In genomic region chrX:59085928-59086327, GRCm38 (mm10) we compare ENCODE assay signal across 35 mouse cellular contexts.
"Had no signal": no experiment of that assay in that cellular context is flagged by ENCODE, and none has a peak within 500 bp of the region (broad histone marks: within the 10 kb centered on the region; RNA-seq: fewer than 3 reads in every experiment).

No protein-coding gene starts in this region.

- H3K36me3 ChIP-seq: heart, embryonic 10.5 days; heart, embryonic 12.5 days; heart, embryonic 13.5 days; heart, embryonic 15.5 days; hindbrain, embryonic 10.5 days; hindbrain, embryonic 12.5 days; hindbrain, embryonic 13.5 days; hindbrain, embryonic 15.5 days; intestine, embryonic 15.5 days; kidney, embryonic 15.5 days had no signal

- H3K27me3 ChIP-seq: heart, embryonic 12.5 days; heart, embryonic 13.5 days; heart, embryonic 15.5 days; hindbrain, embryonic 12.5 days; hindbrain, embryonic 13.5 days; hindbrain, embryonic 15.5 days; intestine, embryonic 15.5 days; kidney, embryonic 15.5 days had no signal

- DNase-seq: heart, postnatal 10 days; heart, postnatal 14 days; heart, postnatal 36 days; heart, postnatal 4 days; kidney, adult 11 months; kidney, adult 18-20 months; kidney, adult 2 months; kidney, adult 8-10 months; kidney, adult 9 months; kidney, postnatal 10 days; kidney, postnatal 14 days; kidney, postnatal 25 days; kidney, postnatal 36 days; kidney, postnatal 4 days; layer of hippocampus, adult 9-11 months; layer of hippocampus, postnatal 36 days had no signal

- H3K4me2 ChIP-seq: heart, embryonic 11.5 days; heart, embryonic 12.5 days; heart, embryonic 13.5 days; heart, embryonic 15.5 days; hindbrain, embryonic 12.5 days; hindbrain, embryonic 13.5 days; hindbrain, embryonic 14.5 days; hindbrain, embryonic 15.5 days; intestine, embryonic 15.5 days; kidney, embryonic 15.5 days had no signal

- H3K4me3 ChIP-seq: heart, embryonic 10.5 days; heart, embryonic 12.5 days; heart, embryonic 13.5 days; heart, embryonic 15.5 days; hindbrain, embryonic 10.5 days; hindbrain, embryonic 12.5 days; hindbrain, embryonic 13.5 days; hindbrain, embryonic 15.5 days; intestine, embryonic 15.5 days; kidney, embryonic 15.5 days; layer of hippocampus, adult 2 months had no signal

- H3K9me3 ChIP-seq: heart, embryonic 10.5 days; heart, embryonic 12.5 days; heart, embryonic 13.5 days; heart, embryonic 15.5 days; hindbrain, embryonic 10.5 days; hindbrain, embryonic 12.5 days; hindbrain, embryonic 13.5 days; hindbrain, embryonic 15.5 days; intestine, embryonic 15.5 days; kidney, embryonic 15.5 days had no signal

- ATAC-seq: hindbrain, embryonic 16.5 days; hindbrain, postnatal 0 days; inflammation-experienced regulatory T-cells, adult 6 months; intestine, embryonic 15.5 days; intestine, embryonic 16.5 days; intestine, postnatal 0 days had no signal

- H3K9ac ChIP-seq: heart, embryonic 12.5 days; heart, embryonic 13.5 days; heart, embryonic 15.5 days; hindbrain, embryonic 12.5 days; hindbrain, embryonic 13.5 days; hindbrain, embryonic 14.5 days; hindbrain, embryonic 15.5 days; intestine, embryonic 15.5 days; kidney, embryonic 15.5 days had no signal

- H3K4me1 ChIP-seq: heart, embryonic 10.5 days; heart, embryonic 12.5 days; heart, embryonic 13.5 days; heart, embryonic 15.5 days; hindbrain, embryonic 10.5 days; hindbrain, embryonic 12.5 days; hindbrain, embryonic 13.5 days; hindbrain, embryonic 15.5 days; intestine, embryonic 15.5 days; kidney, embryonic 15.5 days had no signal

- H3K27ac ChIP-seq: heart, embryonic 10.5 days; heart, embryonic 13.5 days; heart, embryonic 15.5 days; hindbrain, embryonic 10.5 days; hindbrain, embryonic 12.5 days; hindbrain, embryonic 13.5 days; hindbrain, embryonic 14.5 days; hindbrain, embryonic 15.5 days; hindbrain, postnatal 0 days; intestine, embryonic 15.5 days; kidney, embryonic 15.5 days; kidney, postnatal 0 days; layer of hippocampus, adult 2 months had no signal
